Mouse (Mus musculus) embryo, embryonic 9.5 days (tissue): ENCODE measurements around the gene Timm13.
A peak's percentile ranks its signal among the peaks of the same experiment; 100 is the strongest.

Experiments used
- DNase-seq: peaks from one replicate; pipeline ENCODE4 v3.0.0-alpha.2; 2017; ENCODE audit errors: extremely low spot score

Timm13 gene

GRCm38 (mm10) chr10:80904004-80904693 lies 3.4 kb upstream of the Timm13 start:
- DNase-seq: no peak

- no peak for DNase-seq
Measured at GRCm38 (mm10) chr10:80903282-80903681, 2.5 kb upstream of the Timm13 start.

- DNase-seq: no peak
Measured at GRCm38 (mm10) chr10:80902273-80902940, 1.6 kb upstream of the Timm13 start.

- no peak for DNase-seq
Measured at GRCm38 (mm10) chr10:80901409-80902272, 872 bp upstream of the Timm13 start.

GRCm38 (mm10) chr10:80899591-80900317 lies 1.0 kb downstream of the Timm13 start:
- no peak for DNase-seq

- DNase-seq: no peak
Measured at GRCm38 (mm10) chr10:80899074-80899473, 1.7 kb downstream of the Timm13 start.

- no peak for DNase-seq
Measured at GRCm38 (mm10) chr10:80897861-80898510, 2.8 kb downstream of the Timm13 start.

GRCm38 (mm10) chr10:80896581-80897485 lies 3.9 kb downstream of the Timm13 start:
- DNase-seq: no peak

- no peak for DNase-seq
Measured at GRCm38 (mm10) chr10:80895697-80896096, 5.1 kb downstream of the Timm13 start.

- DNase-seq: no peak
Measured at GRCm38 (mm10) chr10:80895100-80895499, 5.7 kb downstream of the Timm13 start.

GRCm38 (mm10) chr10:80887181-80887580 lies 13.6 kb downstream of the Timm13 start:
- DNase-seq: no peak

- DNase-seq: peak; percentile 75
Measured at GRCm38 (mm10) chr10:80881301-80881700, 19.5 kb downstream of the Timm13 start.

GRCm38 (mm10) chr10:80880901-80881300 lies 19.9 kb downstream of the Timm13 start:
- no peak for DNase-seq

GRCm38 (mm10) chr10:80880131-80880641 lies 20.6 kb downstream of the Timm13 start:
- DNase-seq: peak; percentile 71

GRCm38 (mm10) chr10:80876594-80876993 lies 24.2 kb downstream of the Timm13 start:
- DNase-seq: no peak

- peak; percentile 57 for DNase-seq
Measured at GRCm38 (mm10) chr10:80876028-80876427, 24.7 kb downstream of the Timm13 start.

- no peak for DNase-seq
Measured at GRCm38 (mm10) chr10:80874035-80874434, 26.7 kb downstream of the Timm13 start.

- DNase-seq: no peak
Measured at GRCm38 (mm10) chr10:80871581-80871980, 29.2 kb downstream of the Timm13 start, which contains the start of gene Tmprss9. Tmprss9 (plus strand) TSS chr10:80871848.

- no peak for DNase-seq
Measured at GRCm38 (mm10) chr10:80870993-80871392, 29.8 kb downstream of the Timm13 start.

GRCm38 (mm10) chr10:80864446-80864845 lies 36.3 kb downstream of the Timm13 start:
- no peak for DNase-seq
